Mouse (Mus musculus) Patski (cell line): ENCODE measurements around the gene Spata33. TPM values are rescaled to one million over a fixed set of nuclear protein-coding genes. Genes with fewer than 3 reads are reported as not detected.
"Not testable (repeated sequence)": the region's sequence is repeated elsewhere in the genome, so short reads cannot be mapped to it uniquely, and the experiment has no call there.

ENCODE experiments used
- ATAC-seq: fragments of 100-300 bp; one replicate; pipeline ENCODE4 v1.8.0; 2021
- CTCF ChIA-PET: fragments of 350-600 bp; sonication (Branson Sonifier 250); formaldehyde crosslinking; loops from one replicate; lab custom pipeline; 2022; ENCODE audit warnings: inconsistent platforms; lab: Charles Lee
- POLR2A ChIA-PET: fragments of 350-600 bp; sonication (Branson Sonifier 250); formaldehyde crosslinking; loops from one replicate; lab custom pipeline; 2022; ENCODE audit warnings: antibody characterized with exemption, inconsistent platforms; lab: Charles Lee
- DNase-seq: peaks from one replicate; pipeline ENCODE4 v3.0.0-alpha.2; 2011; ENCODE audit warnings: low read depth, low spot score
- H3K27me3 ChIP-seq: fragments of 371-371 bp; one replicate; pipeline ENCODE4 v1.5.1; 2021
- CTCF ChIP-seq: fragments of 100-300 bp; IDR thresholded peaks from one replicate; pipeline ENCODE4 v1.5.1; 2021
- in situ Hi-C: fragments of 300-500 bp; cut with MboI; formaldehyde crosslinking; loops from 3 replicates; pipeline ENCODE4 v1.11.1; 2018; ENCODE audit warnings: low pct_unique_long_range_greater_than_20kb, mixed read lengths
- polyA plus RNA-seq: library from polyadenylated mRNA; unstranded; gene quantifications from one replicate; pipeline ENCODE4 v1.2.3, GENCODE M21; 2021

Gene Spata33
- polyA plus RNA-seq = 5.4 TPM

DNA sequence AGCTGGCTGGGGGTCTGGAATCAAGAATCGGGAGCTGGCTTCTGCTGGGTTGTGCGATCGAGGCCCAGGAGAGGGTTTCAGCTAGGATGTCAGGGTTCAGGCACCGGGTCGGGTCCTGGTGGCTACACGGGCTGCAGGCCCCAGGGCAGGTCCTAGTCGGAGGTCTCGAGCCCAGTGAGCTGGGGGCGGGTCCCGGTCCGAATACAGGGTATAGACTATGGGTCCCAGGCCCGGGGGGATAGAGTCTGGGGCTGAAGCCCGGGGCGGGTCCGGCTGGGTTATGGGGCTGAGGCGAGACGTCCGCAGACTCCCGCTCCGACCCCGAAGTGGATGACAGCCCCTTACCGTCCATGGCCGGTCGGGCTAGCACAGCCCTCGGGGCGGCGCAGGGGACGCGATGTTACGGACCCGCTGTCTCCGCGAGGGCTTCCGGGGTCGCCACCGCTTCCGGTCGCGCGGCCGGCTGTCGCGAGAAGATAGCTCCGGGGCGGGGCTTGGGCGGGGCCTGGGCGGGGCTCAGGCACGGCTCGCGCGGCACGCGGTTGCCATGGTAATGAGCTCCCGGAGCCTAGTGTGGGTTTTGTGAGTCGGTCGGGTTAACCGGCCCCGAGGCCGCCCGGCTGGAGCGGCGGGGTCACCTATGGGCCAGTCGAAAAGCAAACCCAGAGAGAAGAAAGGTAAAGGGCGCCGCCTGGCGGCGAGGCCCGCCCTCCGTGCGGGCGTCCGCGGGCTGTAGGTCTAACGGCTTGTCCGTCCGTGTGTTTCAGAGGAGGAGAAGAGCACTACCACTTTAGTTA, at the start of gene Spata33, which contains the start of gene Chmp1a:
Gene Spata33 (plus strand): TSS at position 512 of the 797 bp plus-strand sequence.
Gene Chmp1a (minus strand): TSS at position 443 of the 797 bp plus-strand sequence.
- POLR2A ChIA-PET = interaction anchor here (0.6 to 1.2 kb wide), 3 partner anchors 9 to 14 kb away, joined by 3 read pairs; no protein-coding TSS in a partner anchor
- CTCF ChIA-PET = interaction anchor here (0.9 to 2.8 kb wide), 3 partner anchors 10 to 21 kb away, joined by 3 to 7 read pairs (median 5); no protein-coding TSS in a partner anchor

DNA sequence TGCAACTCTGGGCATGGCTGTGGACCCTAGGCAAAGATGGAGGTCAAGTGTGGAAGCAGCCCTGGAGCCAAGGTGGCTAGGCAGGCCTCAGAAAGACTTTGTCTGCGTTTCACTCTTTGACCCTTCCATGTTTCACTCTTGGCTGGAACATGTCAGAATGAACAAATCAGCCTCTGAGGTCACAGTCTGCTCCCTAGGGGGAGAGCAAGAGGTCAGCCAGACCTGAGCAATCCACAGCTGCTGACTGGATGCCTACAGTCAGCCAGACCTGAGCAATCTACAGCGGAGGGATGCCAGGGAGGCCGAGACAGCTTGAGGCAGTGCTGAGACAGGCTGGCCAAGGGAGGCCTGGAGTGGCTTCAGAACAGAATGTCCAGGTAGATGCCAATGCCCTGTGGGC, 31.2 kb upstream of the Spata33 start:
- TF ChIP-seq CTCF = no peak
- H3K27me3 ChIP-seq = peaks cover 3% of the 10 kb centered on the region
- CTCF ChIA-PET = no interaction called here
- POLR2A ChIA-PET = interaction anchor here (1.0 to 1.1 kb wide), 2 partner anchors 8 to 58 kb away, joined by 3 read pairs; no protein-coding TSS in a partner anchor
- ATAC-seq (no peak), DNase-seq (no peak)
- in situ Hi-C loops = no loop called here

More for the DNA sequence above, at the start of gene Spata33, which contains the start of gene Chmp1a:
- peak; percentile 85 for DNase-seq
- no peak for TF ChIP-seq CTCF
- no peaks in the 10 kb centered on the region for H3K27me3 ChIP-seq
- in situ Hi-C loops = loop anchor here (5.0 kb wide), 1 partner anchor 305 kb away; no protein-coding TSS in a partner anchor
- peak; percentile 82 for ATAC-seq

DNA sequence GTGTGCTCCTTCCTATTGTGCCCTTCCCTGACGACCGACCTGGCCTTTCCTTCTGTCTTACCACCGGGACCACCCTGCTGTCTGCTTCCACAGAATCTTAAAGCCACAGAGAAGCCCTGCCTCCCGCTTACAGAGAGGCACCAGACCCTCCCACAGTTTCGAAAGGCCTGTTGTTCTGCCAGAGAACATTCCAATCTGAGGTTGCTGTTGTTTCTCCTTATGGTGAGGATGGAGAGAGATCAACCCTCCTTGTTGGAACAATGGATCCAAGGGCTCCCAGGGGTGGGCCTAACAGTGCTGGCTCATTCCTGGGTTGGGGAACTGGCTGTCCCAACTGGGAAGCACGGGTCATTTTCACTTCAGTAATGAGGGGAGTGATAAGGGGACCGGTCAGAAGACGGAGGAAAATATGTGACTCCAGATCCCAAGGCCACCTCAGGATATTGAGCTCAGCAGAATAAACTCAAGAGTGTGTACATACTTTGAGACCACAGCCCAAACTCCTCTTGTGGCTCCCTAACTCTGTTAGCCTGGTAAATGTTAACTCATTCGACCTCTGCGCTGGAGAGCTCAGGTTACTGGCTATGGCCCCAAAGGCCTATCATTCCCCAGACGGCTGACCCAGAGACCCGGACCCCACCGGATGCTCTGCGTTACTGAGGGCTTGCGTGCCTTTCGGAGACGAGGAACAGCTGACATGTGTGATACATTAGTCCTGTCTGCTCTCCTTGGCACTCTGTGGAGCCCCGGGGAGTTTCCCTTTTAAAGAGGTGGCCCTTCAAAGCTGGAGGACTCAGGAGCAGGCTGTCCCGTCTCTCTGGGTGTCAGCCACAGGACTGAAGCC, 26.8 kb upstream of the Spata33 start, which contains the start of gene Dpep1:
Gene Dpep1 (plus strand): TSS at position 677 of the 844 bp plus-strand sequence.
- ATAC-seq = no peak

DNA sequence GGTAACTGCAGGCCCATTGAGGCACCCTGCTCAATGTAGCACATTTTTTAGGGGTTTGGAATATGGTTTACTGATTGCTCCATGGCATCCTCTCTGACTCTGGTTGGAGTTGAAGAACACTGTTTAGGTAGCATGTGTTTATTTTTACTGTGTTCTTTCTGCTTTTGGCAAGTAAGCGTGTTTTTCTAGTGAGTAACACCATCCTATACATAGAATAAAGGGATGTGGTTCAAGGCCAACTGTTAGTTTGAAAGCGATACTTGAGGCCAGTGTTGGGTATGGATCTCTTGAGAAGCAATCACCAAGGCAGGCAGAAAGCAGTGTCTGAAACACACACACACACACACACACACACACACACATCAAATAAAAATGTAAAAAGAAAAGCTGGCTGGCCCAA, 24.6 kb upstream of the Spata33 start:
- in situ Hi-C loops = no loop called here
- CTCF ChIA-PET = no interaction called here
- POLR2A ChIA-PET = interaction anchor here (0.7 kb wide), 1 partner anchor 70 kb away, joined by 3 read pairs; no protein-coding TSS in a partner anchor
- ATAC-seq = no peak
- TF ChIP-seq CTCF = no peak
- DNase-seq = no peak
- peaks cover 7% of the 10 kb centered on the region for H3K27me3 ChIP-seq

More for the DNA sequence above, 26.8 kb upstream of the Spata33 start, which contains the start of gene Dpep1:
- CTCF ChIA-PET = no interaction called here
- POLR2A ChIA-PET = no interaction called here
- in situ Hi-C loops = no loop called here
- DNase-seq = no peak
- H3K27me3 ChIP-seq = peaks cover 7% of the 10 kb centered on the region
- TF ChIP-seq CTCF = no peak

DNA sequence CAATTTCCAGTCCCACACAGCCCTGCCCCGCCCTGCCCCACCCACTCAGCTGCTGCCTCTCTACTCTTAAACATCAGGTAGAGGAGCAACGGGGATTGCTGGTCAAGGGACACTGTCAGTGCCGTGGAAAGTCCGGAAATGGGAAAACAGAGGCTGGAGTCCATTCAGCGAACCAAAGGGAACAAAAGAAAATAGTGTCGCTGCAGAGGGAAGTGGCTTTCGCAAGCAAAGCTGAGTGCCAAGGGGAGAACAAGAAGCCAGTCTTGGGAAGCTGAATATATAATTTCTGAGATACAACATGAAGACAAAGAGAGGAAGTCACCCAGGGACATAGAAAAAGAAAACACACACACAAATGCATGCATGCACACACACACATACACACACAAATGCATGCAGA, 23.8 kb upstream of the Spata33 start:
- ATAC-seq (no peak), DNase-seq (no peak)
- in situ Hi-C loops = no loop called here
- POLR2A ChIA-PET = interaction anchor here (0.7 kb wide), 1 partner anchor 69 kb away, joined by 3 read pairs; no protein-coding TSS in a partner anchor
- H3K27me3 ChIP-seq = peaks cover 7% of the 10 kb centered on the region
- CTCF ChIA-PET = interaction anchor here (1.9 kb wide), 1 partner anchor 80 kb away, joined by 5 read pairs; no protein-coding TSS in a partner anchor
- no peak for TF ChIP-seq CTCF

DNA sequence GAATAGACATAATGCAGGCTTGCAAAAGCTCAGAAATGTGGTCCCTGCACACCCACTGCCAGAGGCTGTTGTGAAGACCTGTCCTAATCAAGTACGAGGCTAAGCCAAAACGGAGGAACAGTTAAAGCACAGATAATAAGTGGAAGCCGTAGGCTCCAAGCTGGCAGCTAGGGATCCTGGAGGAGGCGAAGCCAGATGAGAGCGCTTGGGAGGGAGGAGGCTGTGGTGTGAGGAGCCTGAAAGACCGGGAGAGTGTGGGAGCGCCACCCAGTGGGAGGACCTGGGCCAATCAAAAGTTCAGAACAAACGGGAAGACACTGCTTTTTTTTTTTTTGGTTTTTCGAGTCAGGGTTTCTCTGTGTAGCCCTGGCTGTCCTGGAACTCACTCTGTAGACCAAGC, 22.0 kb upstream of the Spata33 start:
- ATAC-seq (no peak), DNase-seq (peak; percentile 4)
- H3K27me3 ChIP-seq = peaks cover 7% of the 10 kb centered on the region
- TF ChIP-seq CTCF = no peak
- ChIA-PET POLR2A (no interaction called here), CTCF (interaction anchor here (0.8 to 2.6 kb wide), 12 partner anchors 8 to 83 kb away, joined by 3 to 14 read pairs (median 4); no protein-coding TSS in a partner anchor)
- in situ Hi-C loops = loop anchor here (5.0 kb wide), 2 partner anchors 33 to 358 kb away; partner anchors contain the start of gene Sult5a1

DNA sequence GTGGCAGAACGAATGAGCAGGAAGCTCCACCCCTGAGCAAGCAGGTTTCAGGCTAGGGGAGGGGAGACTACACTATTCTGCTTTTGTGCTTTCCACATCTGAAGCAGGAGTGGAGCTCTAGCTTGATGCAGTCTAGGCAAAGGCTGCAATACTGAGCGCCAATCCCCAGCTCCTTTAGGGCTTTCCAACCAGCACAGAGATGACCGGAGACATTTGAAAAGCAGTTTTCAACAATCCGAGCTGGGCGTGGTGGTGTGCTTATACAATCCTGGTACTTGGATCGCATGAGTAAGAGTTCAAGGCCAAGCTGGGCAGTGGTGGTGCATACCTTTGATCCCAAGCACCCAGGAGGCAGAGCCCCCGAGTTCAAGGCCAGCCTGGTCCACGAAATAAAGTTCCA, 20.7 kb upstream of the Spata33 start:
- ChIA-PET POLR2A (no interaction called here), CTCF (interaction anchor here (1.8 to 2.6 kb wide), 3 partner anchors 9 to 85 kb away, joined by 4 to 14 read pairs (median 8); no protein-coding TSS in a partner anchor)
- peaks cover 4% of the 10 kb centered on the region for H3K27me3 ChIP-seq
- DNase-seq (no peak), ATAC-seq (no peak)
- in situ Hi-C loops = loop anchor here (5.0 kb wide), 2 partner anchors 35 to 360 kb away; partner anchors contain the start of gene Sult5a1
- no peak for TF ChIP-seq CTCF

DNA sequence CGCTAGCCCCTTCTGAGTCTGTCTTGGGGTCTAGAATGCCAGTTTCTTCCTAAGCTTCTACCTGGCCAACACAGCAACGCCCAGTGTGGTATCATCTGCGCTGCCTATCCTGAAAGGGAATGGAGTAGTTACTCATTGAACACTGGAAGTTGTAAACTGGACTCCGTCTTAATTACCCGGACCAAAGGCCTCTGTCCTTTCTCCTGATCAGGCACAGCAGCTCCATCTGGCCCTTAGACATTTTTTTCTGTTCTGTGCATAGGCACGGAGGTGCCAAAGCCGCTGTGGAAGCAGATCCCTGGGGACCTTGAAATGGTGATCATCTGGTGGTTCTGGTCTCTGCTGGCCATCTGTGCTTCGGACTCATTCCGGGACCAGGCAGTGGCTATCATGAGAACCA, 18.9 kb upstream of the Spata33 start:
- DNase-seq (no peak), ATAC-seq (no peak)
- no peak for TF ChIP-seq CTCF
- POLR2A ChIA-PET = no interaction called here
- CTCF ChIA-PET = interaction anchor here (1.9 kb wide), 1 partner anchor 8 kb away, joined by 6 read pairs; no protein-coding TSS in a partner anchor
- peaks cover 4% of the 10 kb centered on the region for H3K27me3 ChIP-seq
- in situ Hi-C loops = loop anchor here (5.0 kb wide), 2 partner anchors 36 to 361 kb away; partner anchors contain the start of gene Sult5a1

DNA sequence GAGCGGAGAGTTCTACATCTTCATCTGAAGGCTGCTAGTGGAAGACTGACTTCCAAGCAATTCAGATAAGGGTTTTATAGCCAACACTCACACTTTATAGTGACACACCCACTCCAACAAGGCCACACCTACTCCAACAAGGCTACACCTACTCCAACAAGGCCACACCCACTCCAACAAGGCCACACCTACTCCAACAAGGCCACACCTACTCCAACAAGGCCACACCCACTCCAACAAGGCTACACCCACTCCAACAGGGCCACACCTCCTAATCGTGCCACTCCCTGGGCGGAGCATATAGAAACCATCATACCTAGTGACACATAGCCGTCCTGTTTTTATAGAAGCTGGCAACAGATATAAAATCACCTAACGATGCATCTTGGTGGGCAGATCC, 15.6 kb upstream of the Spata33 start:
- POLR2A ChIA-PET, in situ Hi-C loops, H3K27me3 ChIP-seq, DNase-seq: not testable (repeated sequence)
- CTCF ChIA-PET = interaction anchor here (1.8 kb wide), 1 partner anchor 90 kb away, joined by 4 read pairs; no protein-coding TSS in a partner anchor
- ATAC-seq = peak; percentile 11
